Mouse (Mus musculus) bone marrow macrophage, adult 2 months (primary cell): Measurements from ENCODE around the gene Epc2.

Source experiments
- CTCF ChIP-seq: IDR thresholded peaks from 2 replicates; pipeline ENCODE4 v1.5.1; 2012; ENCODE audit warnings: low read depth, mild to moderate bottlenecking, low read length, moderate library complexity
- POLR2A ChIP-seq: IDR thresholded peaks from 2 replicates; pipeline ENCODE4 v1.6.1; 2012; ENCODE audit warnings: mild to moderate bottlenecking, low read depth, low read length, borderline replicate concordance

DNA sequence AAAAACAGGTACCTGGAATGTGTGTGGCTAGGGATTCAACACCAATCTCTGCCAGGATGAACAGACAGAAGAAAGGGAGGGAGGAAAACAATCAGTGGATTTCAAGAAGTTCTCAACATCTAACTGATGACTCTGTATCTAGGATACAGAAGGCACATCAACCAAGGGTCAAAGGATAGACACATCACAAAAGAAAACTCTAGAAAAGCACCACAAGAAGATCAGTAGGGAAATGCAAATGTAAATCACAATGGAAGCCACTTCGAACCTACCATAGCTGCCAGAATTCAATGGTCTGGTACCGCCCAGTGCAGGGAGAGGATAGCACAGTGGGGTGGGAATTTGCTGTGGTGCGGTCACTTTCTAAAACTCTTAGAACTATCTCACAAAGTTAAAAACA lies 122.0 kb downstream of the Epc2 start:
- TF ChIP-seq CTCF (no peak), POLR2A (no peak)
